In genomic region chr9:20680378-20680958, GRCm38 (mm10) we compare ENCODE assay signal across 21 mouse cellular contexts. TPM values are rescaled to one million over a fixed set of nuclear protein-coding genes. Genes with fewer than 3 reads are reported as not detected.
DNase-seq lines count a peak whose midpoint lies in the region; ATAC-seq lines count a peak whose summit lies in the region.
"Had no signal": no experiment of that assay in that cellular context is flagged by ENCODE, and none has a peak within 500 bp of the region (broad histone marks: within the 10 kb centered on the region; RNA-seq: fewer than 3 reads in every experiment).

No protein-coding gene starts in this region.

- ATAC-seq in midbrain, embryonic 14.5 days (ENCODE audit: low FRiP score, low TSS enrichment), result no peak
- ATAC-seq in midbrain, embryonic 11.5 days (ENCODE audit: low FRiP score), result no peak
- ATAC-seq in forebrain, embryonic 14.5 days, result peak; percentile 18; the same call in 1 of the 2 replicates
- no peak for ATAC-seq in hindbrain, embryonic 15.5 days (ENCODE audit: low FRiP score, low read depth)
- ATAC-seq: lung, postnatal 0 days had no signal

- H3K4me3 ChIP-seq in midbrain, embryonic 14.5 days (replicated peaks; ENCODE audit: low read depth, low read length), result no peak overlapping the region
- no peak overlapping the region for H3K4me3 ChIP-seq in midbrain, embryonic 11.5 days (ENCODE audit: low read depth, low read length)
- no peak overlapping the region for H3K4me3 ChIP-seq in forebrain, embryonic 10.5 days
- H3K4me3 ChIP-seq in forebrain, embryonic 14.5 days (ENCODE audit: low read depth, low read length), result no peak overlapping the region
- no peak overlapping the region for H3K4me3 ChIP-seq in hindbrain, embryonic 15.5 days
- H3K4me3 ChIP-seq: embryonic facial prominence, embryonic 12.5 days; layer of hippocampus, adult 2 months; megakaryocyte, embryonic 14.5 days; myocyte had no signal

- peaks cover 4% of the 10 kb centered on the region; the same call in 1 of the 2 replicates for H3K4me1 ChIP-seq in midbrain, embryonic 14.5 days (ENCODE audit: control insufficient read depth, insufficient read depth, low read length)
- H3K4me1 ChIP-seq in midbrain, embryonic 11.5 days (ENCODE audit: control insufficient read depth, insufficient read depth, low read length), result no peaks in the 10 kb centered on the region
- H3K4me1 ChIP-seq in forebrain, embryonic 10.5 days, result peaks cover 35% of the 10 kb centered on the region
- H3K4me1 ChIP-seq in forebrain, embryonic 14.5 days (ENCODE audit: control insufficient read depth, insufficient read depth, low read length), result peaks cover 9% of the 10 kb centered on the region
- peaks cover 21% of the 10 kb centered on the region for H3K4me1 ChIP-seq in hindbrain, embryonic 15.5 days (replicated peaks)
- H3K4me1 ChIP-seq: embryonic facial prominence, embryonic 12.5 days had no signal

- peak; percentile 54 for DNase-seq in midbrain, embryonic 14.5 days
- no peak for DNase-seq in midbrain, embryonic 11.5 days (ENCODE audit: low spot score, missing footprints)
- DNase-seq in forebrain, embryonic 10.5 days (ENCODE audit: extremely low spot score, low spot score), result no peak
- DNase-seq in forebrain, embryonic 14.5 days (ENCODE audit: low spot score), result peak; percentile 74
- DNase-seq in embryo, embryonic 9.5 days (ENCODE audit: extremely low spot score), result no peak
- DNase-seq in thymus, postnatal 25 days, result no peak
- DNase-seq in frontal cortex, postnatal 10 days (ENCODE audit: low spot score in 2 of 2), result no peak
- DNase-seq: adrenal gland, adult 2 months; cerebellum, adult 8-10 months; kidney, adult 18-20 months; left cerebral cortex, postnatal 4 days; liver; right cerebral cortex, adult 18-20 months; thymus, postnatal 4 days had no signal

- H3K27me3 ChIP-seq in midbrain, embryonic 14.5 days (ENCODE audit: control insufficient read depth, insufficient read depth, low read length), result no peaks in the 10 kb centered on the region
- H3K27me3 ChIP-seq in midbrain, embryonic 11.5 days (ENCODE audit: control insufficient read depth, insufficient read depth, low read length), result no peaks in the 10 kb centered on the region
- H3K27me3 ChIP-seq in forebrain, embryonic 10.5 days (ENCODE audit: poor library complexity, severe bottlenecking), result peaks cover 29% of the 10 kb centered on the region
- no peaks in the 10 kb centered on the region for H3K27me3 ChIP-seq in forebrain, embryonic 14.5 days (replicated peaks; ENCODE audit: control insufficient read depth, insufficient read depth, low read length)
- H3K27me3 ChIP-seq in hindbrain, embryonic 15.5 days, result no peaks in the 10 kb centered on the region
- H3K27me3 ChIP-seq: embryonic facial prominence, embryonic 12.5 days had no signal

- H3K27ac ChIP-seq in midbrain, embryonic 14.5 days (replicated peaks; ENCODE audit: low read depth, low read length), result peak overlapping the region; percentile 75
- no peak overlapping the region for H3K27ac ChIP-seq in midbrain, embryonic 11.5 days (ENCODE audit: low read depth, low read length)
- peak overlapping the region; percentile 78 for H3K27ac ChIP-seq in forebrain, embryonic 10.5 days
- peak overlapping the region; percentile 65; the same call in 1 of the 2 replicates for H3K27ac ChIP-seq in forebrain, embryonic 14.5 days (ENCODE audit: low read depth, low read length)
- H3K27ac ChIP-seq in hindbrain, embryonic 15.5 days (replicated peaks), result 0 out of 2 replicates have a peak overlapping the region, but pooled peaks have one; percentile 17
- H3K27ac ChIP-seq: embryonic facial prominence, embryonic 12.5 days; kidney, postnatal 0 days had no signal

- 55% methylated on average over 9 of the region's 9 CpGs for WGBS in midbrain, embryonic 14.5 days
- WGBS in midbrain, embryonic 11.5 days, result 72% methylated on average over 9 of the region's 9 CpGs
- 67% methylated on average over 9 of the region's 9 CpGs for WGBS in forebrain, embryonic 10.5 days
- 15% methylated on average over 9 of the region's 9 CpGs for WGBS in forebrain, embryonic 14.5 days
- WGBS in hindbrain, embryonic 15.5 days, result 51% methylated on average over 9 of the region's 9 CpGs

- H3K4me2 ChIP-seq in midbrain, embryonic 14.5 days (ENCODE audit: low read length), result no peak overlapping the region
- H3K4me2 ChIP-seq in midbrain, embryonic 11.5 days, result no peak overlapping the region
- no peak overlapping the region for H3K4me2 ChIP-seq in forebrain, embryonic 14.5 days (ENCODE audit: low read length)
- no peak overlapping the region for H3K4me2 ChIP-seq in hindbrain, embryonic 15.5 days
- H3K4me2 ChIP-seq: embryonic facial prominence, embryonic 12.5 days had no signal

- H3K9me3 ChIP-seq in midbrain, embryonic 14.5 days (ENCODE audit: control insufficient read depth, low read length), result no peaks in the 10 kb centered on the region
- no peaks in the 10 kb centered on the region for H3K9me3 ChIP-seq in midbrain, embryonic 11.5 days (ENCODE audit: control insufficient read depth, low read length)
- peaks cover 4% of the 10 kb centered on the region; the same call in 1 of the 2 replicates for H3K9me3 ChIP-seq in forebrain, embryonic 10.5 days
- H3K9me3 ChIP-seq in forebrain, embryonic 14.5 days (replicated peaks; ENCODE audit: control insufficient read depth, low read length), result no peaks in the 10 kb centered on the region
- no peaks in the 10 kb centered on the region for H3K9me3 ChIP-seq in hindbrain, embryonic 15.5 days
- H3K9me3 ChIP-seq: embryonic facial prominence, embryonic 12.5 days had no signal

- no peak overlapping the region for H3K9ac ChIP-seq in midbrain, embryonic 14.5 days (replicated peaks; ENCODE audit: low read length)
- no peak overlapping the region for H3K9ac ChIP-seq in midbrain, embryonic 11.5 days (ENCODE audit: low read length)
- no peak overlapping the region for H3K9ac ChIP-seq in forebrain, embryonic 14.5 days (ENCODE audit: low read length)
- H3K9ac ChIP-seq in hindbrain, embryonic 15.5 days, result no peak overlapping the region
- H3K9ac ChIP-seq: embryonic facial prominence, embryonic 12.5 days had no signal

- H3K36me3 ChIP-seq in midbrain, embryonic 14.5 days (ENCODE audit: control insufficient read depth, insufficient read depth, low read length), result no peaks in the 10 kb centered on the region
- H3K36me3 ChIP-seq in midbrain, embryonic 11.5 days (ENCODE audit: control insufficient read depth, insufficient read depth, low read length), result no peaks in the 10 kb centered on the region
- no peaks in the 10 kb centered on the region for H3K36me3 ChIP-seq in forebrain, embryonic 10.5 days (replicated peaks)
- H3K36me3 ChIP-seq in forebrain, embryonic 14.5 days (ENCODE audit: control insufficient read depth, insufficient read depth, low read length), result no peaks in the 10 kb centered on the region
- no peaks in the 10 kb centered on the region; the same call in 1 of the 2 replicates for H3K36me3 ChIP-seq in hindbrain, embryonic 15.5 days
- H3K36me3 ChIP-seq: embryonic facial prominence, embryonic 12.5 days had no signal

RNA-seq across cellular contexts. Expression of gene Pin1, which starts 28.6 kb away (rescaled TPM):
- 56.7 and 68.6 TPM in 2 replicates for polyA plus RNA-seq in midbrain, embryonic 14.5 days (2014; fragmentation: Nextera tagmentation; extraction: Ambion mirVana)
- polyA plus RNA-seq in midbrain, embryonic 11.5 days (2014; fragmentation: Nextera tagmentation; extraction: Ambion mirVana), result 60.8 and 64.6 TPM in 2 replicates
- 86.3 and 86.4 TPM in 2 replicates for polyA plus RNA-seq in forebrain, embryonic 10.5 days (2016; fragmentation: Nextera tagmentation; extraction: Ambion mirVana)
- 69.2 and 73.3 TPM in 2 replicates for polyA plus RNA-seq in forebrain, embryonic 14.5 days (2014; fragmentation: Nextera tagmentation; extraction: Ambion mirVana)
- polyA plus RNA-seq in hindbrain, embryonic 15.5 days (2015; fragmentation: Nextera tagmentation; extraction: Ambion mirVana), result 66.0 and 66.3 TPM in 2 replicates

RNA-seq across cellular contexts. Expression of gene Fbxl12, which starts 35.9 kb away (rescaled TPM):
- polyA plus RNA-seq in midbrain, embryonic 14.5 days (2014; fragmentation: Nextera tagmentation; extraction: Ambion mirVana), result 12.1 and 20.8 TPM in 2 replicates
- polyA plus RNA-seq in midbrain, embryonic 11.5 days (2014; fragmentation: Nextera tagmentation; extraction: Ambion mirVana), result 10.5 and 12.0 TPM in 2 replicates
- polyA plus RNA-seq in forebrain, embryonic 10.5 days (2016; fragmentation: Nextera tagmentation; extraction: Ambion mirVana), result 18.4 and 19.0 TPM in 2 replicates
- 10.3 and 12.5 TPM in 2 replicates for polyA plus RNA-seq in forebrain, embryonic 14.5 days (2014; fragmentation: Nextera tagmentation; extraction: Ambion mirVana)
- 13.8 TPM in 2 replicates for polyA plus RNA-seq in hindbrain, embryonic 15.5 days (2015; fragmentation: Nextera tagmentation; extraction: Ambion mirVana)

RNA-seq across cellular contexts. Expression of gene Ubl5, which starts 37.8 kb away (rescaled TPM):
- 444 and 552 TPM in 2 replicates for polyA plus RNA-seq in midbrain, embryonic 14.5 days (2014; fragmentation: Nextera tagmentation; extraction: Ambion mirVana)
- polyA plus RNA-seq in midbrain, embryonic 11.5 days (2014; fragmentation: Nextera tagmentation; extraction: Ambion mirVana), result 459 TPM in 2 replicates
- 356 and 383 TPM in 2 replicates for polyA plus RNA-seq in forebrain, embryonic 10.5 days (2016; fragmentation: Nextera tagmentation; extraction: Ambion mirVana)
- 468 and 550 TPM in 2 replicates for polyA plus RNA-seq in forebrain, embryonic 14.5 days (2014; fragmentation: Nextera tagmentation; extraction: Ambion mirVana)
- 441 and 476 TPM in 2 replicates for polyA plus RNA-seq in hindbrain, embryonic 15.5 days (2015; fragmentation: Nextera tagmentation; extraction: Ambion mirVana)

Comparison
In these comparisons a context has a peak if more than half of its experiments do, and no peak if none do; other contexts are left out.
1. DNase-seq: peak in midbrain, embryonic 14.5 days (single experiment) and forebrain, embryonic 14.5 days (single experiment); none in midbrain, embryonic 11.5 days (single experiment), forebrain, embryonic 10.5 days (single experiment), embryo, embryonic 9.5 days (single experiment), thymus, postnatal 25 days (single experiment) and frontal cortex, postnatal 10 days (0 of 2).